Mouse (Mus musculus) bone marrow, adult 2 months (tissue): Measurements from ENCODE around the gene Glt6d1. TPM values are rescaled to one million over a fixed set of nuclear protein-coding genes. Genes with fewer than 3 reads are reported as not detected.
A peak's percentile ranks its signal among the peaks of the same experiment; 100 is the strongest.

Source experiments
- H3K27ac ChIP-seq: fragments of 200-500 bp; 2 replicates; pipeline ENCODE4 v1.5.1; 2012; ENCODE audit warnings: low read depth, mild to moderate bottlenecking, control low read depth, inconsistent platforms, low read length; ENCODE audit not compliant: control insufficient read depth, poor library complexity, insufficient read depth
- H3K4me1 ChIP-seq: fragments of 200-500 bp; 2 replicates; pipeline ENCODE4 v1.6.1; 2011; ENCODE audit warnings: low read length; ENCODE audit not compliant: control insufficient read depth, insufficient read depth
- H3K4me3 ChIP-seq: fragments of 200-500 bp; replicated peaks from 2 replicates; pipeline ENCODE3; 2011; ENCODE audit warnings: mild to moderate bottlenecking, low read depth, low read length, control low read depth; ENCODE audit not compliant: control insufficient read depth
- CTCF ChIP-seq: fragments of 200-500 bp; IDR thresholded peaks from 2 replicates; pipeline ENCODE4 v1.5.1; 2011; ENCODE audit warnings: low read length, control low read depth; ENCODE audit not compliant: control insufficient read depth, insufficient read depth
- POLR2A ChIP-seq: fragments of 200-500 bp; IDR thresholded peaks from 2 replicates; pipeline ENCODE4 v1.6.1; 2011; ENCODE audit warnings: low read depth, mild to moderate bottlenecking, control low read depth, low read length, borderline replicate concordance; ENCODE audit not compliant: control insufficient read depth
- WGBS: fragments of 180-500 bp; shearing (Covaris S2); methylation state at CpG from one replicate; pipeline ENCODE4 v1.1.7; 2018; 5-methylcytosine and 5-hydroxymethylcytosine counted together
- polyA plus RNA-seq: library from polyadenylated mRNA; stranded (reverse); fragments of >200 nt; gene quantifications from 2 replicates; pipeline ENCODE4 v1.2.4, GENCODE M21; 2011; ENCODE audit warnings: low replicate concordance; ENCODE audit not compliant: missing spikeins, insufficient read depth, insufficient read length

The Glt6d1 gene
- polyA plus RNA-seq, 1 experiment: not detected

DNA sequence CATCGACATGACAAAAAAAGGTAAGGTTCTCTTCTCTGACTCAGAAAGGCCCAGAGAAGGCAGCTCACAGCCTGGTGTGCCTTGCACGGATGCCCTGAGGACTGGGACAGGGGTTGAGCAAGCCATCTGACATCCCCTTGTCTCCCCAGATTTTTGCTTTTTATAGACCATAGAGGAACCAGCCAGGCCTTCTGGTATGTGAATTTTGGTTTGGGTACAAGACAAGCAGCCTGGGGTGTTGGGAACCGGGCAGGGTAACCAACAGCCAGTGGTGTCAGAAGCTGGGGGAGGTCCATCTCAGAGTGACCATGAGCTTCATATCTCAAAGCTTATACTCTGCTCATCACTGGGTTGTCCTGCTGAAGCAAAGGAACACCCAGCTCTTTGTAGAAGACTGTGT, 9.1 kb upstream of the Glt6d1 start:
- H3K27ac ChIP-seq: no peak overlapping the region
- no peaks in the 10 kb centered on the region for H3K4me1 ChIP-seq
- no peak overlapping the region for H3K4me3 ChIP-seq
- 66% methylated on average over 3 of the region's 3 CpGs for WGBS
- TF ChIP-seq POLR2A (no peak), CTCF (no peak)

DNA sequence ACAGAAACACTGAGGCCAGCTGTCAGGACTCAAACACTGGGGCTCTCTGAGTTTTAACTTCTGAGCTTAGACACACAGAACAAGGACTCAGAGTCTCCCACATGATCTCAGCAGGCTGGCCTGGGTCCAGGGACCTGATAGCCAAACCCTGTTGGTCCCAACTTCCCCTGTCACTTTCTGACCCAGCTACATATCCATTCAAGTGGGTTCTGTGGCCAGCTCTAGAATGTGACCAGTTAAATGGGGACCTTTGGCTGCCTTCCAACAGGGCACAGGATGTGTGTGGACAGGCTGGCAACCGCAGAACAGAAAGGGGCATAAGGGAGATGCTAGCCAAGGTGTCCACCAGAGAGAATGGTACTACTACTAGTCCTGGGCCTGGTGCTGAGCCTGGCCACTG, 7.2 kb upstream of the Glt6d1 start, which contains the start of gene Lcn9:
Gene Lcn9 (plus strand): TSS at position 348 of the 400 bp plus-strand sequence.
- WGBS: 22% methylated on average over 1 of the region's 1 CpGs
- H3K4me3 ChIP-seq: no peak within 1 kb of the TSS
- no peak within 1 kb of the TSS for H3K27ac ChIP-seq
- H3K4me1 ChIP-seq: no peaks in the 10 kb centered on the region
- no peak for TF ChIP-seq POLR2A
- TF ChIP-seq CTCF: no peak

DNA sequence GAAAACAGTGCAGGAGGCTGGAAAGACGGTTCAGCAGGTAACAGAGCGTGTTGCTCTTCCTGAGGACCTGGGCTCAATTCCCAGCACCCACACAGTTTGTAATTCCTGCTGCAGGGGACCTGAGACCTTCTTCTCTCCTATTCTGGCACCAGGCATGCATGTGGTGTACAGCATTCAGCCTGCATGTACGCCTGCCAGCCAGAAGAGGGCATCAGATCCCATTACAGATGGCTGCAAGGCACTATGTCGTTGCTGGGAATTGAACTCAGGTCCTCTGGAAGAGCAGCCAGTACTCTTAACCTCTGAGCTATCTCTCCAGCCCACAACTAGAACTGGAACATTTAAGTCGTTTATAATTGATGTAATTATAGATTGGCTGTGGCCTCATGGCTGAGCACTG, 2.3 kb downstream of the Glt6d1 start:
- Histone ChIP-seq H3K4me1 (no peaks in the 10 kb centered on the region), H3K27ac (no peak overlapping the region; the same call in 1 of the 2 replicates), H3K4me3 (no peak overlapping the region)
- no peak for TF ChIP-seq POLR2A
- TF ChIP-seq CTCF: peak; percentile 27; the same call in 1 of the 2 replicates
- 72% methylated on average over 5 of the region's 5 CpGs for WGBS

DNA sequence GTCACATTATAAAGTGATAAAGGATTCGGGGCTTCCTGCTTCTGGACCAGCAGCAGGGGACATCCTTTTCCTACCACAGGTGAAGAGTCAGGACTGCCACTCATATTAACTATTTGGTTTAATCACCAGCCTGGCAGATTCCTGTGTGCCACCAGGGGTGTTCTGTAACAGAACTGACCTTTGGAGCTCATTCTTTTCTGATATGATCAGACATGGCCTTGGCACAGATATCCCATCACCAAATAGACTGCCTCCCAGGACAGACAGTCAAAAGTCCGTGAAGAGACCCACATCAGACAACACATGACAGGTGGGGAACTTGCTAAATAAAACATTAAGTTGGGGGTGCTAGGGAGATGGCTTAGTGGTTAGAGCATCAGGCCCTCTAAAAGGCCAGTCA, 3.9 kb downstream of the Glt6d1 start:
- Histone ChIP-seq H3K4me3 (no peak overlapping the region), H3K27ac (no peak overlapping the region), H3K4me1 (no peaks in the 10 kb centered on the region)
- WGBS: 59% methylated on average over 2 of the region's 2 CpGs
- TF ChIP-seq POLR2A: no peak
- no peak for TF ChIP-seq CTCF

DNA sequence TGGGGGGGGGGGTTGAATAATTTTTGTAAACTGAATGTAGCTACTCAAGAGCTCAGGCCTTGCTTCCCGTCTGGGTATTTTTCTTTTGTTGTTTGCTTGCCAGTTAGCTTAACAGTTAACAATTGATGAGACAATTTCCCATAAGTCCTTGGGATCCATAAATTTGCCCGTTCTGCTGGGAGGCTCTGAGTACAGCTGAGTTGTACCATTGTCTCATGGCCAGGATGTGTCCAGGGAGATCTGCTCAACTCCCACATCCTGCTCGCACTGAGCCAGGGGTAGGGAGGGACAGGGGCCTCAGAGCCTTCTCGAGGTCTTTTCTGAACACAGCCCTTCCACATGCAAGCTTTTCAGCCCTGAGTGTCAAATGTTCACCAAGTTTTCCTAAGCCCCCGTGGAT, 17.6 kb downstream of the Glt6d1 start:
- no peak for TF ChIP-seq CTCF
- no peak for TF ChIP-seq POLR2A
- WGBS: 48% methylated on average over 5 of the region's 5 CpGs
- no peaks in the 10 kb centered on the region for H3K4me1 ChIP-seq
- H3K27ac ChIP-seq: no peak overlapping the region
- H3K4me3 ChIP-seq: no peak overlapping the region

DNA sequence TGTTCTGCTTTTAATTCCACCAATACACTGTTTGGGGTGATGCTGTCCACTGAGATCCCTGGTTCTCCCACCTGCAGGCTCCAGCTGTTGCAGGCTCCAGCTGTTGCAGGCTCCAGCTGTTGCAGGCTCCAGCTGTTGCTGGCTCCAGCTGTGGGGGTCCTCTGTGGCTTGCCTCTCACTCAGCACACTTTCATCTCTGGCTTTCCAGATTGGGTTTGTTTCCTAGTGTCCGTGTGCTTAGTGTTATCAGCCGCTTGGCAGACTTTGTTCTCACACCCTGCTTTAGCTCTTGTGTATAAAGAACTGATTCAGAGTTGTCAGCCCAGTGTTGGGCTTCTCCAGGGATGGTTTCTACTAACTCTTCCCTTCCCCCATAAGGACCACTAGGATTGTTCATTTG, 18.0 kb downstream of the Glt6d1 start:
- no peak for TF ChIP-seq CTCF
- no peak for TF ChIP-seq POLR2A
- Histone ChIP-seq H3K27ac (no peak overlapping the region), H3K4me3 (no peak overlapping the region), H3K4me1 (no peaks in the 10 kb centered on the region)
- WGBS: 55% methylated on average over 2 of the region's 2 CpGs

DNA sequence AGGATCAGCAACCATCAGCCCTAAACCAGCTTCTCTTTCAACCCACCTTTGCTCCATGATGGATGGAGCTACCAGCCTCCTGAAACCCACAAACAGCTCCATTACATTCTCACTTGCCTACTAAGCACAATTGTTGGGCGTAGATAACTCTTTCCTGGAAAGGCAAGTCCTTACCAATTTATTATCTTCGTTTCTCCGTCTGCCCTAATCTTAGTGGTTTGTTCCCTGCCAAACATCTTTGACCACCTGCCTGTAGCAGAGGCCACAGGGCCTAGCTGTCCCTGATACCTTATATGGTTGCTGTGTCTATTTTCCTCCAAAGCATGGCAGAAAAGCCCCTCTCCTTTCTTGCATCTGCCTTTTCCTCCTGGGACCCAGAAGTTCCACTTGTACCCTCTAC, 26.6 kb downstream of the Glt6d1 start:
- Histone ChIP-seq H3K27ac (no peak overlapping the region), H3K4me3 (no peak overlapping the region), H3K4me1 (no peaks in the 10 kb centered on the region)
- 63% methylated on average over 3 of the region's 3 CpGs for WGBS
- TF ChIP-seq CTCF (no peak), POLR2A (no peak)

DNA sequence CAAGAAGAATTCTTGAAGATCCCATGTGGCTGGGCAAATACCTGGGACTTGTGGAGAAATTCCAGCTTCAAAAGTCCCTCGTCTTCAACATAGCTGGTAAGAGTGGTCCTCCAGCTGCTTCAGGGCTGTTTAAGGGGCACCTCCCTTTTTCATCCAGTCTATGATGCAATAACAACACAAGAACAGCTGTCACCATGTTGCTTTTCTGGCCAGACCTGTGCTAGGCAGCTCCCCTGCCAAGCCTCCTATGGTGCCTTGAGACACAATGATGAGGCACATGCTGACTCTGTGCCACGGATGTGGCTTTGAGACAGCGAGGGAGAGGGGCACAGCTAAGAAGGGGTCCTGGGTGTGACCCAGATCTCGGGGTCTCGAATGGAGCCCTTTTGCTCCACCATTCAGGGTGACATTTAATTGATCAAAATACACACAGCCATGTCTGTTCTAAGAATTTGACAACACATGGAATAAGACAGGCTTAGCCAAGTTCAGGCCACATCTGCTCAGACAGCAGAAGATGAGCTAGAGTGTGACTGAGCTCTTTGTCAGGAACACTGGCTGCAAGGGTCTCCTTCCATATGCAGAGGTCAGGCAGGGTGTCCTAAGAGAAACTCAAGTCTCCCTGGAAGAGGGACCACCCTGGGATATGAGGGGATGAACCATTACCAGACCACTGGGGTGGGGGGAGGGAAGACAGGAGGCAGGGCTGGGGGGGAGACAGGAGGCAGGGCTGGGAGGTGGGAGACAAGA, 29.9 kb downstream of the Glt6d1 start:
- no peaks in the 10 kb centered on the region for H3K4me1 ChIP-seq
- no peak overlapping the region for H3K4me3 ChIP-seq
- TF ChIP-seq POLR2A (no peak), CTCF (no peak)
- 68% methylated on average over 5 of the region's 5 CpGs for WGBS
- H3K27ac ChIP-seq: no peak overlapping the region

DNA sequence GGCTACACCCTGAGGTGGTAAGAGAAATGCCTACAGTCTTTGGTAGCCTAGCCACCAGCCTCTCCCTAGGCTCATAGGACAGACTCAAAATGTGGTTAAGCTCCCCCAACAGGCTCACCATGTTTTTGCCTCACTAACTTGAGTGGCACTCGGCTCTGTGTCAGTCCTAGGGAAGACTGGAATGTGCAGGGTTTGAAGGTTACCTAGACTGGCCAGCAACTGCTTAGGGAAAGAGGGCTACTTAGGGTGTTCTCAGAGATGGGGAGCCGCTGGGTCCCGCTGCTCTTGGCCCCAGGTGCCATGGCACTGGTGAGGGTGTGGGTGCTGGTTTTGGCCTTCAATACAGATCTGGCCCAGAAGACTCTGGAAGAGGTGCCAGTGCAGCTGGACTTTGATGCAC, 33.7 kb downstream of the Glt6d1 start, which contains the start of gene Gm13539:
Gene Gm13539 (plus strand): TSS at position 301 of the 400 bp plus-strand sequence.
- WGBS: 77% methylated on average over 3 of the region's 3 CpGs
- no peak within 1 kb of the TSS for H3K4me3 ChIP-seq
- H3K4me1 ChIP-seq: no peaks in the 10 kb centered on the region
- TF ChIP-seq POLR2A: no peak
- TF ChIP-seq CTCF: no peak
- no peak within 1 kb of the TSS for H3K27ac ChIP-seq
